Mouse (Mus musculus) lung, postnatal 0 days (tissue): ENCODE data around the gene Hebp2. TPM values are rescaled to one million over a fixed set of nuclear protein-coding genes. Genes with fewer than 3 reads are reported as not detected.

ENCODE experiments used
- ATAC-seq: fragments of 200-750 bp; cut with Nextera tagmentation; 2 replicates; pipeline ENCODE4 v1.8.0; 2017; ENCODE audit warnings: moderate library complexity
- DNase-seq: peaks from one replicate; pipeline ENCODE4 v3.0.0-alpha.2; 2016; ENCODE audit warnings: low spot score
- H3K27ac ChIP-seq: fragments of 300-500 bp; sonication (generic); 2 replicates; pipeline ENCODE4 v1.5.1; 2014; ENCODE audit warnings: antibody characterized with exemption, mild to moderate bottlenecking, low read length, mixed read lengths
- H3K27me3 ChIP-seq: fragments of 300-500 bp; sonication (generic); replicated peaks from 2 replicates; pipeline ENCODE4 v1.6.1; 2014; ENCODE audit warnings: low read length, mixed read lengths; ENCODE audit not compliant: insufficient read depth
- H3K36me3 ChIP-seq: fragments of 300-500 bp; sonication (generic); 2 replicates; pipeline ENCODE4 v1.6.1; 2014; ENCODE audit warnings: low read length, mixed read lengths; ENCODE audit not compliant: insufficient read depth
- H3K4me1 ChIP-seq: fragments of 300-500 bp; sonication (generic); 2 replicates; pipeline ENCODE4 v1.6.1; 2014; ENCODE audit warnings: antibody characterized with exemption, low read depth, low read length, mixed read lengths; ENCODE audit not compliant: insufficient read depth
- H3K4me2 ChIP-seq: fragments of 300-500 bp; sonication (generic); replicated peaks from 2 replicates; pipeline ENCODE4 v1.6.1; 2014; ENCODE audit warnings: low read depth, mild to moderate bottlenecking, low read length, moderate library complexity, mixed read lengths
- H3K4me3 ChIP-seq: fragments of 300-500 bp; sonication (generic); 2 replicates; pipeline ENCODE4 v1.5.1; 2014; ENCODE audit warnings: low read depth, low read length
- H3K9ac ChIP-seq: fragments of 300-500 bp; sonication (generic); replicated peaks from 2 replicates; pipeline ENCODE4 v1.6.1; 2014; ENCODE audit warnings: low read depth, mild to moderate bottlenecking
- H3K9me3 ChIP-seq: fragments of 300-500 bp; sonication (generic); 2 replicates; pipeline ENCODE4 v1.6.1; 2016; ENCODE audit warnings: low read length, mixed read lengths
- CTCF ChIP-seq: IDR thresholded peaks from 2 replicates; pipeline ENCODE4 v1.5.1; 2016; ENCODE audit warnings: antibody characterized with exemption, mild to moderate bottlenecking
- EP300 ChIP-seq: IDR thresholded peaks from 2 replicates; pipeline ENCODE4 v1.6.1; 2016; ENCODE audit warnings: antibody characterized with exemption, mild to moderate bottlenecking, control low read depth
- WGBS: fragments of 180-500 bp; shearing (Covaris S2); extraction: QIAGEN DNeasy Blood & Tissue Kit; methylation state at CpG from one replicate; pipeline ENCODE4 v1.1.7; 2014; 5-methylcytosine and 5-hydroxymethylcytosine counted together
- polyA plus RNA-seq: library from polyadenylated mRNA; unstranded; fragments of >200 nt; fragmentation: Nextera tagmentation; extraction: Ambion mirVana; gene quantifications from 2 replicates; pipeline ENCODE4 v1.2.1, GENCODE M21; 2015

Gene Hebp2
- polyA plus RNA-seq, 1 experiment from 2014 or later: 2.7 TPM

DNA sequence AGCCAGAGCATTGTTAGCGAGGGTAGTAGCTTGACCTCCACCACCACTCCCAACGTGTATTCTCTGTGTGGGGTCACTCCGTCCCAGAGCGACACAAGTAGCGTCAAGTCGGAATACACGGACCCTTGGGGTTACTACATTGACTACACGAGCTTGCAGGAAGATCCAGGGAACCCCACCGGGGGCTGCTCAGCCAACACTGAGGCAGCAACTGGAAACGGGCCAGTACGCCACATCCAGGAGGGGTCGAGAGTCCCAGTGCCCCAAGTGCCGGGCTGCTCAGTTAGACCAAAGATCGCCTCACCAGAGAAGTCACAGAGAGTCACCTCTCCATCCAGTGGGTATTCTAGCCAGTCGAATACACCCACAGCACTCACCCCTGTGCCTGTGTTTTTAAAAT lies 20.6 kb downstream of the Hebp2 start:
- no peaks in the 10 kb centered on the region for H3K36me3 ChIP-seq
- no peaks in the 10 kb centered on the region for H3K27me3 ChIP-seq
- no peak overlapping the region for H3K9ac ChIP-seq
- H3K4me3 ChIP-seq: no peak overlapping the region
- ATAC-seq (no peak), DNase-seq (no peak)
- no peak overlapping the region for H3K27ac ChIP-seq
- 88% methylated on average over 15 of the region's 15 CpGs for WGBS
- peaks cover 5% of the 10 kb centered on the region; the same call in 1 of the 2 replicates for H3K4me1 ChIP-seq
- TF ChIP-seq CTCF: no peak
- no peak for TF ChIP-seq EP300
- H3K9me3 ChIP-seq: no peaks in the 10 kb centered on the region
- H3K4me2 ChIP-seq: no peak overlapping the region

DNA sequence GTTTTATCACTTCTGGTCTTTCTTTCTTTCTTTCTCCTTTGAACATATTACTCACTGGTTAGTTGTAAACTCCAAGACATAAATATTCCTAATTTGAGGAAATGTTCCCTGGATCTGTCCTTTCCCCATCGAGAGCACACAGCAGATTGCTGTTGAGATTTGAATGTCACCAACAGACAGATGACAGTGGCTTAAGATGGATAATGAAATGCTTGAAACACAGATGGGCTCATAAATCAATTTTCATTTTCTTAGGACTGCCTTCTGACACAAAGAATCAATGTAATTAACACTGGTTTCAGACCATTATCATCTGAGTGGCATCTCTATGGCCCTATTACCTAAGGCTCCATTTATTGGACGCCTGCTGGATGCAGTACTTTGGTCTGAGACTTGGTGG lies 23.3 kb downstream of the Hebp2 start:
- Histone ChIP-seq H3K36me3 (no peaks in the 10 kb centered on the region), H3K4me3 (no peak overlapping the region), H3K4me1 (no peaks in the 10 kb centered on the region), H3K27me3 (no peaks in the 10 kb centered on the region), H3K9ac (no peak overlapping the region), H3K4me2 (no peak overlapping the region), H3K9me3 (no peaks in the 10 kb centered on the region), H3K27ac (no peak overlapping the region)
- DNase-seq (no peak), ATAC-seq (no peak)
- no peak for TF ChIP-seq EP300
- no peak for TF ChIP-seq CTCF
- 72% methylated on average over 2 of the region's 2 CpGs for WGBS

DNA sequence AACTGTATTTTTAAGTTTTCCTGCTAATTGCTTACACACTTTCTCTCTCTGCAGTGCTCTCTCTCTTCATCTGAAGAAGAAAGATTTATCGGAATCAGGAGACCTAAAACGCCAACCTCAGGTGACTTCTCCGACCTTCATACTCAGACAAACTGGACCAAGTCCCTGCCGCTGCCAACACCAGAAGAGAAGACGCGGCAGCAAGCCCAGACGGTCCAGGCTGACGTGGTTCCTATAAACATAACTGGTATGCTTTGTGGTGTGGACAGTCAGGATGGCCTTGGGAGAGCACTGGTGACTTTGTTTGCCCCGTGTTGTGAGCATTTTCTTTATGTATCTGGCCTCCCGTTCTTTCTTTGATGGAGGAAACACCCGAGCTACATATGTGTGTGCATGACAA lies 34.4 kb downstream of the Hebp2 start:
- no peak for ATAC-seq
- 78% methylated on average over 11 of the region's 11 CpGs for whole genome bisulfite sequencing
- no peak for DNase-seq

GRCm38 (mm10) chr10:18510663-18511062 lies 35.2 kb downstream of the Hebp2 start:
- no peaks in the 10 kb centered on the region for H3K4me1 ChIP-seq
- no peaks in the 10 kb centered on the region for H3K9me3 ChIP-seq
- TF ChIP-seq CTCF (no peak), EP300 (no peak)
- 0 out of 2 replicates have a peak, but pooled peaks cover 3% of the 10 kb centered on the region for H3K36me3 ChIP-seq
- no peak overlapping the region for H3K4me3 ChIP-seq
- ATAC-seq (peak; percentile 54; the same call in 1 of the 2 replicates), DNase-seq (peak; percentile 31)
- H3K9ac ChIP-seq: no peak overlapping the region
- H3K27ac ChIP-seq: no peak overlapping the region
- H3K4me2 ChIP-seq: no peak overlapping the region
- 62% methylated on average over 3 of the region's 3 CpGs for WGBS
- H3K27me3 ChIP-seq: no peaks in the 10 kb centered on the region

More for the DNA sequence above, 34.4 kb downstream of the Hebp2 start:
- no peak overlapping the region for H3K27ac ChIP-seq
- no peaks in the 10 kb centered on the region for H3K9me3 ChIP-seq
- H3K4me2 ChIP-seq: no peak overlapping the region
- no peaks in the 10 kb centered on the region for H3K27me3 ChIP-seq
- no peak overlapping the region for H3K4me3 ChIP-seq
- H3K9ac ChIP-seq: no peak overlapping the region
- TF ChIP-seq CTCF: no peak
- no peak for TF ChIP-seq EP300
- H3K4me1 ChIP-seq: no peaks in the 10 kb centered on the region
- H3K36me3 ChIP-seq: 0 out of 2 replicates have a peak, but pooled peaks cover 3% of the 10 kb centered on the region

DNA sequence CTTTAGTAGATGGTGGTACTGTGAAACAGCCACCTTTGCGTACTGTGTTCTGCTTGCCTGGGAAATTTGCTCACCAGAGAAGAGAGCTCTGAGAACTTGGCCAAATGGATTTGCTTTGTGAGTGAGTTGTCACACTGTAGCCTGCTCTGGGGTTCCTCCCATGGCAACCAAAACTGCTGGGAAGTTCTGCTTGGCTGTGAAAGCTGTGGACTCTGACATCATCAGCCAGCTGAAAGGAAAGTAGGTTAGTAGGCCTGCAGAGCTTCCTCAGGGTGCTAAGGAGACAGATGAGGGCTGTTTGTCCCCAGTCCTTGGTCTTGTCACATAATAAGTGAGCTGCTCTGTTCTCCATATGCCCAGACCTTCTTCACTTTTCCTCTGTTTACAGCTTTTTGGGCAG lies 37.3 kb downstream of the Hebp2 start:
- no peak for ATAC-seq
- Histone ChIP-seq H3K4me1 (no peaks in the 10 kb centered on the region), H3K27me3 (no peaks in the 10 kb centered on the region), H3K4me2 (no peak overlapping the region), H3K4me3 (no peak overlapping the region), H3K36me3 (0 out of 2 replicates have a peak, but pooled peaks cover 3% of the 10 kb centered on the region), H3K9ac (no peak overlapping the region), H3K27ac (no peak overlapping the region), H3K9me3 (no peaks in the 10 kb centered on the region)
- no peak for TF ChIP-seq CTCF
- no peak for TF ChIP-seq EP300
- DNase-seq: no peak
- WGBS: 91% methylated on average over 1 of the region's 1 CpGs

GRCm38 (mm10) chr10:18507869-18508473 lies 37.9 kb downstream of the Hebp2 start:
- Histone ChIP-seq H3K4me1 (no peaks in the 10 kb centered on the region), H3K9me3 (no peaks in the 10 kb centered on the region), H3K9ac (no peak overlapping the region), H3K27me3 (no peaks in the 10 kb centered on the region), H3K4me3 (no peak overlapping the region), H3K4me2 (no peak overlapping the region), H3K36me3 (0 out of 2 replicates have a peak, but pooled peaks cover 3% of the 10 kb centered on the region), H3K27ac (no peak overlapping the region)
- ATAC-seq (no peak), DNase-seq (no peak)
- 74% methylated on average over 2 of the region's 2 CpGs for whole genome bisulfite sequencing
- TF ChIP-seq EP300 (no peak), CTCF (no peak)
